8 mouse cellular contexts compared by ENCODE assay signal in genomic region chr8:85220992-85221391, GRCm38 (mm10). TPM values are rescaled to one million over a fixed set of nuclear protein-coding genes. Genes with fewer than 3 reads are reported as not detected.
DNase-seq lines count a peak whose midpoint lies in the region; ATAC-seq and TF ChIP-seq lines count a peak whose summit lies in the region.

No protein-coding gene starts in this region.

- TF ChIP-seq CTCF in testis, adult 2 months (IDR thresholded peaks at IDR 0.05; ENCODE audit: control insufficient read depth, insufficient read depth, insufficient replicate concordance, low read depth, low read length), result no peak

- H3K4me1 ChIP-seq in testis, adult 2 months (ENCODE audit: control insufficient read depth, insufficient read depth, low read length), result peaks cover 4% of the 10 kb centered on the region; the same call in 1 of the 2 replicates
- no peaks in the 10 kb centered on the region for H3K4me1 ChIP-seq in heart, embryonic 13.5 days
- no peaks in the 10 kb centered on the region for H3K4me1 ChIP-seq in liver, embryonic 13.5 days (replicated peaks)

- WGBS in heart, embryonic 13.5 days, result 35% methylated on average over 6 of the region's 6 CpGs
- 9% methylated on average over 6 of the region's 6 CpGs for WGBS in liver, embryonic 13.5 days (ENCODE audit: insufficient replicate concordance)

- H3K27me3 ChIP-seq in testis, adult 2 months (ENCODE audit: control insufficient read depth, insufficient read depth, low read length), result no peaks in the 10 kb centered on the region
- no peaks in the 10 kb centered on the region for H3K27me3 ChIP-seq in heart, embryonic 13.5 days (replicated peaks)
- H3K27me3 ChIP-seq in liver, embryonic 13.5 days, result no peaks in the 10 kb centered on the region

- no peaks in the 10 kb centered on the region for H3K36me3 ChIP-seq in testis, adult 2 months (ENCODE audit: control insufficient read depth, insufficient read depth, low read length)
- H3K36me3 ChIP-seq in heart, embryonic 13.5 days, result no peaks in the 10 kb centered on the region
- H3K36me3 ChIP-seq in liver, embryonic 13.5 days, result no peaks in the 10 kb centered on the region

- no peak for TF ChIP-seq POLR2A in testis, adult 2 months (IDR thresholded peaks at IDR 0.05; ENCODE audit: control insufficient read depth, low read depth, low read length)

- no peak overlapping the region for H3K4me2 ChIP-seq in heart, embryonic 13.5 days
- H3K4me2 ChIP-seq in liver, embryonic 13.5 days, result no peak overlapping the region

- no peak overlapping the region for H3K27ac ChIP-seq in testis, adult 2 months (ENCODE audit: control insufficient read depth, insufficient read depth, low read depth, low read length)
- H3K27ac ChIP-seq in heart, embryonic 13.5 days (replicated peaks), result peak overlapping the region; percentile 82; the same call in 1 of the 2 replicates
- no peak overlapping the region for H3K27ac ChIP-seq in liver, embryonic 13.5 days

- ATAC-seq in heart, embryonic 13.5 days (ENCODE audit: extremely low read depth, insufficient number of reproducible peaks, low FRiP score, low TSS enrichment), result peak; percentile 70
- peak; percentile 68 for ATAC-seq in liver, embryonic 13.5 days (ENCODE audit: low read depth)

- H3K9ac ChIP-seq in heart, embryonic 13.5 days, result no peak overlapping the region
- no peak overlapping the region for H3K9ac ChIP-seq in liver, embryonic 13.5 days

- DNase-seq in testis, postnatal 14 days (ENCODE audit: low spot score), result no peak
- no peak for DNase-seq in liver, embryonic 13.5 days
- DNase-seq in frontal cortex, adult 2 months (ENCODE audit: extremely low spot score in 1 of 2, low spot score in 1 of 2), result no peak
- DNase-seq in cerebellum, adult 9-11 months, result no peak
- no peak for DNase-seq in layer of hippocampus, adult 11-12 months (ENCODE audit: low spot score)
- no peak for DNase-seq in urinary bladder, postnatal 4 days (ENCODE audit: low spot score in 2 of 2)

- no peaks in the 10 kb centered on the region for H3K9me3 ChIP-seq in heart, embryonic 13.5 days
- no peaks in the 10 kb centered on the region for H3K9me3 ChIP-seq in liver, embryonic 13.5 days (replicated peaks)

- H3K4me3 ChIP-seq in testis, adult 2 months (ENCODE audit: control insufficient read depth, low read depth, low read length), result peak overlapping the region; percentile 90
- H3K4me3 ChIP-seq in heart, embryonic 13.5 days, result no peak overlapping the region
- no peak overlapping the region for H3K4me3 ChIP-seq in liver, embryonic 13.5 days (replicated peaks)

RNA-seq across cellular contexts. Expression of gene Olfr371, which starts 4.8 kb away (rescaled TPM):
- polyA plus RNA-seq in testis, adult 2 months (2012; rRNA removed), result 0.53 and 0.61 TPM in 2 replicates
- polyA plus RNA-seq in heart, embryonic 13.5 days (2015; fragmentation: Nextera tagmentation; extraction: Ambion mirVana), result not detected in 2 replicates
- not detected in 2 replicates for polyA plus RNA-seq in liver, embryonic 13.5 days (2015; fragmentation: Nextera tagmentation; extraction: Ambion mirVana)
- not detected in 2 replicates for polyA plus RNA-seq in frontal cortex, adult 2 months (2012; rRNA removed)
